Mouse (Mus musculus) midbrain, embryonic 10.5 days (tissue): Measurements from ENCODE around the gene Atp6v1b1. TPM values are rescaled to one million over a fixed set of nuclear protein-coding genes. Genes with fewer than 3 reads are reported as not detected.

Experiments used
- DNase-seq: peaks from one replicate; pipeline ENCODE4 v3.0.0-alpha.2; 2017; ENCODE audit warnings: low spot score
- H3K27ac ChIP-seq: fragments of 300-500 bp; sonication (generic); replicated peaks from 2 replicates; pipeline ENCODE4 v1.5.1; 2016; ENCODE audit warnings: mild to moderate bottlenecking
- H3K27me3 ChIP-seq: fragments of 300-500 bp; sonication (generic); 2 replicates; pipeline ENCODE4 v1.6.1; 2016; ENCODE audit warnings: low read depth, mild to moderate bottlenecking; ENCODE audit not compliant: poor library complexity, severe bottlenecking
- H3K36me3 ChIP-seq: fragments of 300-500 bp; sonication (generic); 2 replicates; pipeline ENCODE4 v1.6.1; 2016; ENCODE audit warnings: mild to moderate bottlenecking, moderate library complexity
- H3K4me1 ChIP-seq: fragments of 300-500 bp; sonication (generic); 2 replicates; pipeline ENCODE4 v1.6.1; 2016
- H3K4me3 ChIP-seq: fragments of 300-500 bp; sonication (generic); 2 replicates; pipeline ENCODE4 v1.5.1; 2016; ENCODE audit warnings: mild to moderate bottlenecking, moderate library complexity
- H3K9me3 ChIP-seq: fragments of 300-500 bp; sonication (generic); replicated peaks from 2 replicates; pipeline ENCODE4 v1.6.1; 2016; ENCODE audit warnings: mild to moderate bottlenecking
- WGBS: fragments of 180-500 bp; shearing (Covaris S2); methylation state at CpG from one replicate; pipeline ENCODE4 v1.1.7; 2016; 5-methylcytosine and 5-hydroxymethylcytosine counted together
- polyA plus RNA-seq: library from polyadenylated mRNA; unstranded; fragments of >200 nt; fragmentation: Nextera tagmentation; extraction: Ambion mirVana; gene quantifications from 2 replicates; pipeline ENCODE4 v1.2.1, GENCODE M21; 2016

The Atp6v1b1 gene
- polyA plus RNA-seq, 1 experiment from 2014 or later = not detected

DNA sequence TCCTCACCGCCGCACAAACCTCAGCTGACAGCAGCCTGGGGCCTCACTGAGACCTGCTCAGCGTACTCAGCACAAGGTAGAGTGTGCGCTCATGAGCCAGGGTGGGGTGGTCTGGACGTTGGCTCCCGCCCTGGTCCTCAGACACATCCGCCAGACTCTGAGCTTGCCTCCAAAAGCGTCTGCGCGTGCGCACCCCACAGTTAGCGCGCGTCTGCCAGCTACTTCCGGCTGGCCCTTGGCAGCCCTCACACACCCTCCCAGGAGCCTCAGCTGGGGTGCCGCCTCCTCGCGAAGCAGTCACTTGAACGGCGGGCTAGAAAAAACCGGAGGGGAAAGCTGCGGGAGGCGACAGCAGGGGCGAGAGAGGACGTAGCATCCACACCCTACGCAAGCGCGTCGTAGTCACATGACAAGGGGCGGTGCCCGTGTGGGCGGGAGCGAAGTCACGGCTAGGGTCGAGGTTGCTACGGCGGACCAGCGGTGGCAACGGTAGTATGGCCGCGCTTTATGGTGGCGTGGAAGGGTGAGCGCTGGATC, 52.0 kb downstream of the Atp6v1b1 start, which contains the start of gene Nagk:
Gene Nagk, plus strand, starts transcription at position 223 of the 537 bp plus-strand sequence.
- peaks cover 4% of the 10 kb centered on the region; the same call in 1 of the 2 replicates for H3K36me3 ChIP-seq
- no peaks in the 10 kb centered on the region for H3K9me3 ChIP-seq
- WGBS = under 1% methylated on average over 43 of the region's 43 CpGs
- DNase-seq = peak; percentile 94
- H3K27ac ChIP-seq = peak within 1 kb of the TSS; percentile 94
- H3K4me3 ChIP-seq = peak within 1 kb of the TSS; percentile 70
- peaks cover 4% of the 10 kb centered on the region for H3K27me3 ChIP-seq
- H3K4me1 ChIP-seq = peaks cover 15% of the 10 kb centered on the region

- 15% methylated on average over 13 of the region's 13 CpGs for WGBS
Observed at GRCm38 (mm10) chr6:83795492-83795900, 52.7 kb downstream of the Atp6v1b1 start.

GRCm38 (mm10) chr6:83796686-83797085, 53.9 kb downstream of the Atp6v1b1 start:
- DNase-seq = no peak
- peaks cover 20% of the 10 kb centered on the region for H3K36me3 ChIP-seq
- H3K9me3 ChIP-seq = no peaks in the 10 kb centered on the region
- H3K27ac ChIP-seq = no peak overlapping the region
- H3K4me3 ChIP-seq = no peak overlapping the region
- peaks cover 15% of the 10 kb centered on the region for H3K4me1 ChIP-seq
- H3K27me3 ChIP-seq = peaks cover 4% of the 10 kb centered on the region
- 66% methylated on average over 3 of the region's 3 CpGs for WGBS

More at GRCm38 (mm10) chr6:83795492-83795900, 52.7 kb downstream of the Atp6v1b1 start:
- peak overlapping the region; percentile 94 for H3K27ac ChIP-seq
- peak overlapping the region; percentile 70 for H3K4me3 ChIP-seq
- no peak for DNase-seq
- no peaks in the 10 kb centered on the region for H3K9me3 ChIP-seq
- H3K4me1 ChIP-seq = peaks cover 15% of the 10 kb centered on the region
- H3K27me3 ChIP-seq = peaks cover 4% of the 10 kb centered on the region
- H3K36me3 ChIP-seq = peaks cover 8% of the 10 kb centered on the region

DNA sequence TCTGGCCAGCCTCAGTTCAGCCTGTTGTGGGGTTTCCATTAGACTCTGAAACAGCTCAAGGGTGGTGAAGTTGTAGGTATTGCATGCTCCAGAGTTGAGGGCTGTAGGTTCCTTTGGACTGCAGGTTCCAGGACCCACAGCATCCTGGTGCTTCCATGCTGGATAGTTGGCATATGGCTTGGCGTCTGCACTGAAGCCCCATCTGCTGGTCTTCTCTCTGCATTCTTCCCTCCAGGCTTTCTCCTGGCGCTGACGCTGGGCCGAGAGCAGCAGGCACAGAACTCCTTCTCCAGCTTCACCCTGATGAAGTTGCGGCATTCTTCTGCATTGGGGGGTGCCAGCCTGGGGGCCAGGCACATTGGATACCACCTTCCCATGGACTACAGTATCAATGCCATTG, 59.2 kb downstream of the Atp6v1b1 start:
- 92% methylated on average over 5 of the region's 5 CpGs for WGBS
- DNase-seq = no peak

GRCm38 (mm10) chr6:83802846-83803245, 60.1 kb downstream of the Atp6v1b1 start:
- H3K27me3 ChIP-seq = no peaks in the 10 kb centered on the region
- no peaks in the 10 kb centered on the region for H3K4me1 ChIP-seq
- peaks cover 61% of the 10 kb centered on the region for H3K36me3 ChIP-seq
- H3K9me3 ChIP-seq = no peaks in the 10 kb centered on the region
- DNase-seq = no peak
- WGBS = 86% methylated on average over 3 of the region's 3 CpGs
- no peak overlapping the region for H3K27ac ChIP-seq
- H3K4me3 ChIP-seq = no peak overlapping the region

More for the DNA sequence above, 59.2 kb downstream of the Atp6v1b1 start:
- Histone ChIP-seq H3K9me3 (no peaks in the 10 kb centered on the region), H3K4me1 (no peaks in the 10 kb centered on the region), H3K36me3 (peaks cover 52% of the 10 kb centered on the region), H3K4me3 (no peak overlapping the region), H3K27me3 (no peaks in the 10 kb centered on the region), H3K27ac (no peak overlapping the region)

Other genes starting within 250 kb of the Atp6v1b1 start
- gene Dguok, start 236.0 kb upstream of the Atp6v1b1 start, polyA plus RNA-seq = 60.3 and 61.7 TPM in 2 replicates
- 0.49 and 1.9 TPM in 2 replicates for gene Actg2, start 206.7 kb upstream of the Atp6v1b1 start, polyA plus RNA-seq
- gene Stambp, start 170.3 kb upstream of the Atp6v1b1 start, polyA plus RNA-seq = 17.8 and 18.3 TPM in 2 replicates
- 0.15 TPM in 1 of 2 replicates, not detected in the other for gene Clec4f, start 86.8 kb upstream of the Atp6v1b1 start, polyA plus RNA-seq
- not detected in 2 replicates for gene Cd207, start 65.1 kb upstream of the Atp6v1b1 start, polyA plus RNA-seq
- gene Vax2, start 31.7 kb upstream of the Atp6v1b1 start, polyA plus RNA-seq = 0.60 and 1.9 TPM in 2 replicates
- gene Ankrd53, start 19.7 kb downstream of the Atp6v1b1 start, polyA plus RNA-seq = 0.24 TPM in 1 of 2 replicates, not detected in the other
- gene Tex261, start 32.8 kb downstream of the Atp6v1b1 start, polyA plus RNA-seq = 81.6 and 81.7 TPM in 2 replicates
- 26.1 and 35.2 TPM in 2 replicates for gene Nagk, start 52.0 kb downstream of the Atp6v1b1 start, polyA plus RNA-seq
- gene Paip2b, start 88.8 kb downstream of the Atp6v1b1 start, polyA plus RNA-seq = 18.6 and 20.5 TPM in 2 replicates
- gene Zfp638, start 124.1 kb downstream of the Atp6v1b1 start, polyA plus RNA-seq = 67.2 and 72.9 TPM in 2 replicates